Comparison of ENCODE assay signal across 12 mouse cellular contexts in genomic region chr6:50440966-50441862, GRCm38 (mm10). TPM values are rescaled to one million over a fixed set of nuclear protein-coding genes. Genes with fewer than 3 reads are reported as not detected.
DNase-seq lines count a peak whose midpoint lies in the region; ATAC-seq and TF ChIP-seq lines count a peak whose summit lies in the region.
"Had no signal": no experiment of that assay in that cellular context is flagged by ENCODE, and none has a peak within 500 bp of the region (broad histone marks: within the 10 kb centered on the region; RNA-seq: fewer than 3 reads in every experiment).

No protein-coding gene starts in this region.

- H3K4me3 ChIP-seq in heart, embryonic 16.5 days (ENCODE audit: low read length) = no peak overlapping the region
- no peak overlapping the region for H3K4me3 ChIP-seq in stomach, postnatal 0 days (ENCODE audit: low read depth, low read length)
- H3K4me3 ChIP-seq: hindbrain, embryonic 15.5 days had no signal

- no peak for TF ChIP-seq CTCF in stomach, postnatal 0 days (IDR thresholded peaks at IDR 0.05; ENCODE audit: low read depth)

- H3K27me3 ChIP-seq in heart, embryonic 16.5 days (ENCODE audit: control insufficient read depth, insufficient read depth, low read length) = no peaks in the 10 kb centered on the region
- no peaks in the 10 kb centered on the region for H3K27me3 ChIP-seq in stomach, postnatal 0 days (ENCODE audit: control insufficient read depth, insufficient read depth, low read length)
- H3K27me3 ChIP-seq: hindbrain, embryonic 15.5 days had no signal

- peak; percentile 85 for TF ChIP-seq EP300 in stomach, postnatal 0 days (optimal IDR thresholded peaks at IDR 0.05)

- peaks cover 29% of the 10 kb centered on the region for H3K4me1 ChIP-seq in heart, embryonic 16.5 days (ENCODE audit: control insufficient read depth, insufficient read depth, low read length)
- no peaks in the 10 kb centered on the region for H3K4me1 ChIP-seq in stomach, postnatal 0 days (replicated peaks; ENCODE audit: control insufficient read depth, insufficient read depth)
- H3K4me1 ChIP-seq: hindbrain, embryonic 15.5 days had no signal

- peaks cover 4% of the 10 kb centered on the region; the same call in 1 of the 2 replicates for H3K36me3 ChIP-seq in heart, embryonic 16.5 days (ENCODE audit: control insufficient read depth, insufficient read depth)
- H3K36me3 ChIP-seq in stomach, postnatal 0 days (ENCODE audit: control insufficient read depth, insufficient read depth, low read length) = no peaks in the 10 kb centered on the region
- H3K36me3 ChIP-seq: hindbrain, embryonic 15.5 days had no signal

- no peak for DNase-seq in heart, postnatal 36 days
- peak; percentile 51 for DNase-seq in retina, postnatal 1 day
- no peak for DNase-seq in retina, embryonic 14.5 days (ENCODE audit: low spot score)
- DNase-seq in kidney, postnatal 10 days = peak; percentile 42
- DNase-seq in stomach, postnatal 0 days (ENCODE audit: low spot score) = peak; percentile 54
- DNase-seq in frontal cortex, postnatal 10 days (ENCODE audit: low spot score in 2 of 2) = no peak
- no peak for DNase-seq in right cerebral cortex, postnatal 36 days (ENCODE audit: low spot score in 2 of 2)
- DNase-seq: cerebellum, adult 9-11 months; heart, adult 18-20 months; right cerebral cortex, postnatal 4 days had no signal

- no peak overlapping the region for H3K9ac ChIP-seq in heart, embryonic 16.5 days (ENCODE audit: low read length)
- no peak overlapping the region for H3K9ac ChIP-seq in stomach, postnatal 0 days (ENCODE audit: low read length)
- H3K9ac ChIP-seq: hindbrain, embryonic 15.5 days had no signal

- H3K27ac ChIP-seq in heart, embryonic 16.5 days (ENCODE audit: low read length) = peak overlapping the region; percentile 5; the same call in 1 of the 2 replicates
- peak overlapping the region; percentile 85 for H3K27ac ChIP-seq in stomach, postnatal 0 days (replicated peaks)
- H3K27ac ChIP-seq: hindbrain, embryonic 15.5 days had no signal

- H3K9me3 ChIP-seq in heart, embryonic 16.5 days (replicated peaks; ENCODE audit: control insufficient read depth, low read length) = no peaks in the 10 kb centered on the region; the same call in 1 of the 2 replicates
- H3K9me3 ChIP-seq in stomach, postnatal 0 days (ENCODE audit: control insufficient read depth, low read length) = no peaks in the 10 kb centered on the region
- H3K9me3 ChIP-seq: hindbrain, embryonic 15.5 days had no signal

- H3K4me2 ChIP-seq in heart, embryonic 16.5 days (ENCODE audit: low read depth, low read length) = no peak overlapping the region
- no peak overlapping the region for H3K4me2 ChIP-seq in stomach, postnatal 0 days (replicated peaks; ENCODE audit: low read depth)
- H3K4me2 ChIP-seq: hindbrain, embryonic 15.5 days had no signal

- WGBS in heart, embryonic 16.5 days = 71% methylated on average over 5 of the region's 5 CpGs
- 67% methylated on average over 5 of the region's 5 CpGs for WGBS in stomach, postnatal 0 days

- intact Hi-C loops in heart, postnatal 36 days (cut with DNase I) = no loop called here

- ATAC-seq in heart, embryonic 16.5 days (replicated peaks; ENCODE audit: extremely low read depth, insufficient read depth, low FRiP score) = no peak
- peak; percentile 62 for ATAC-seq in stomach, postnatal 0 days (ENCODE audit: low FRiP score, low TSS enrichment)

RNA-seq across cellular contexts. Expression of gene Osbpl3, which starts 14.8 kb away (rescaled TPM):
- 19.4 and 19.7 TPM in 2 replicates for polyA plus RNA-seq in heart, embryonic 16.5 days (2015; fragmentation: Nextera tagmentation; extraction: Ambion mirVana)
- total RNA-seq in heart, postnatal 36 days (2021) = 10 to 100 TPM; 24.0 to 35.0 TPM
- polyA plus RNA-seq in stomach, postnatal 0 days (2015; fragmentation: Nextera tagmentation; extraction: Ambion mirVana) = 14.5 and 15.6 TPM in 2 replicates

Comparison
In these comparisons a context has a peak if more than half of its experiments do, and no peak if none do; other contexts are left out.
1. DNase-seq: peak in retina, postnatal 1 day (single experiment), kidney, postnatal 10 days (single experiment) and stomach, postnatal 0 days (single experiment); none in heart, postnatal 36 days (0 of 2), retina, embryonic 14.5 days (single experiment), frontal cortex, postnatal 10 days (0 of 2) and right cerebral cortex, postnatal 36 days (0 of 2).